ENCODE assay signal across 8 mouse cellular contexts in the genomic region with DNA sequence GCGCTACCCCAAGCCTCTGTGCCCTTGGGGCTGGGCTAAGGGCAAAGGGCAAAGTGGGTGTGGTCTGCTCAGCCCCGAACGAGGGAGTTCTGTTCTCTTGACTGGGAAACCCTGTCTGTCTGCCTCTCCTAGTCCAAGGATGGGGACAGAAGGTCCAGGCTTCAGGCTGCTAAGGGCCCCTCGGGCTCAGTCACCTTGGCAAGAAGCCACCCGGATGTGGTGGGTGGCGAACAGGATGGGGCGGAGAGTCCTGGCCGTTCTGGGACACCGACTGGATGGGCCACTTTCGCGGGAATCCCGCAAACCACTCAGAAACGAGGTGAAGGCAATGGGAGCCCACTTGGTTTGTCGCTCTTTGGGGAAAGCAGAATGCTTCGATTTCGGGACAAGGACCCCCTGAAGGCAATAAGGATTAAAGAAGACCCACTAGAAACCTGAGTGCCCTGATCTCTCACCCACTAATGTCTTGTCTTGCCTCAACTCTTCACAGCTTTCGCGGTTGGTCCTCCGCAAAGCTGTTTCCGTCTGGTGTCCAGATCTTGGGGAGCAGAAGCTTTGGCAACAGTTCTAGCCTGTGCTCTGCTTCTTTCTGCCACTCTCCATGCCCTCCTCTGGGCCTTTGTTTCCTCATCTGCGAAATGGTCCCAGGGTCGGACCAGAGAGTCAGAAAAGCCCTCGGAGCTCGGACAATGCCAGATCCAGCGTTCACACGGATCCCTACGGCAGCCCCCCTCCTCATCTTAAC. TPM values are rescaled to one million over a fixed set of nuclear protein-coding genes. Genes with fewer than 3 reads are reported as not detected.
A peak's percentile ranks its signal among the peaks of the same experiment; 100 is the strongest.
DNase-seq lines count a peak whose midpoint lies in the region; ATAC-seq and TF ChIP-seq lines count a peak whose summit lies in the region.

No protein-coding gene starts in this region.

- peak overlapping the region; percentile 84 for H3K4me2 ChIP-seq in neural tube, embryonic 11.5 days (ENCODE audit: low read depth)
- H3K4me2 ChIP-seq in forebrain, postnatal 0 days (ENCODE audit: low read depth), result peak overlapping the region; percentile 83
- peak overlapping the region; percentile 98 for H3K4me2 ChIP-seq in limb, embryonic 13.5 days (replicated peaks)
- peak overlapping the region; percentile 86 for H3K4me2 ChIP-seq in midbrain, embryonic 12.5 days (replicated peaks)

- WGBS in neural tube, embryonic 11.5 days, result 1% methylated on average over 27 of the region's 27 CpGs
- 3% methylated on average over 27 of the region's 27 CpGs for WGBS in forebrain, postnatal 0 days
- under 1% methylated on average over 27 of the region's 27 CpGs for WGBS in hindbrain, embryonic 10.5 days
- 3% methylated on average over 27 of the region's 27 CpGs for WGBS in limb, embryonic 13.5 days
- WGBS in midbrain, embryonic 12.5 days, result under 1% methylated on average over 27 of the region's 27 CpGs

- no peaks in the 10 kb centered on the region for H3K36me3 ChIP-seq in neural tube, embryonic 11.5 days (ENCODE audit: control insufficient read depth, insufficient read depth, low read length)
- H3K36me3 ChIP-seq in forebrain, postnatal 0 days (ENCODE audit: insufficient read depth), result no peaks in the 10 kb centered on the region
- no peaks in the 10 kb centered on the region for H3K36me3 ChIP-seq in hindbrain, embryonic 10.5 days
- no peaks in the 10 kb centered on the region for H3K36me3 ChIP-seq in limb, embryonic 13.5 days
- H3K36me3 ChIP-seq in midbrain, embryonic 12.5 days, result no peaks in the 10 kb centered on the region

- H3K9me3 ChIP-seq in neural tube, embryonic 11.5 days (ENCODE audit: control insufficient read depth, low read length), result no peaks in the 10 kb centered on the region
- H3K9me3 ChIP-seq in forebrain, postnatal 0 days (ENCODE audit: low read length), result no peaks in the 10 kb centered on the region
- H3K9me3 ChIP-seq in hindbrain, embryonic 10.5 days, result no peaks in the 10 kb centered on the region
- no peaks in the 10 kb centered on the region for H3K9me3 ChIP-seq in limb, embryonic 13.5 days
- no peaks in the 10 kb centered on the region for H3K9me3 ChIP-seq in midbrain, embryonic 12.5 days

- no peak for TF ChIP-seq CTCF in forebrain, postnatal 0 days (IDR thresholded peaks at IDR 0.05; ENCODE audit: low read depth)

- ATAC-seq in neural tube, embryonic 11.5 days (ENCODE audit: insufficient read depth, low FRiP score, low TSS enrichment), result no peak
- no peak; the same call in 1 of the 2 replicates for ATAC-seq in forebrain, postnatal 0 days
- ATAC-seq in limb, embryonic 13.5 days (ENCODE audit: low FRiP score, low read depth), result no peak
- no peak; the same call in 1 of the 2 replicates for ATAC-seq in midbrain, embryonic 12.5 days (ENCODE audit: low FRiP score, low read depth)

- H3K4me1 ChIP-seq in neural tube, embryonic 11.5 days (ENCODE audit: control insufficient read depth, insufficient read depth, low read length), result peaks cover 32% of the 10 kb centered on the region
- H3K4me1 ChIP-seq in forebrain, postnatal 0 days (ENCODE audit: insufficient read depth), result peaks cover 17% of the 10 kb centered on the region
- peaks cover 75% of the 10 kb centered on the region for H3K4me1 ChIP-seq in hindbrain, embryonic 10.5 days (replicated peaks)
- H3K4me1 ChIP-seq in limb, embryonic 13.5 days, result peaks cover 46% of the 10 kb centered on the region
- peaks cover 52% of the 10 kb centered on the region for H3K4me1 ChIP-seq in midbrain, embryonic 12.5 days

- H3K27me3 ChIP-seq in neural tube, embryonic 11.5 days (ENCODE audit: control insufficient read depth, insufficient read depth, low read length), result no peaks in the 10 kb centered on the region
- H3K27me3 ChIP-seq in forebrain, postnatal 0 days (ENCODE audit: insufficient read depth, low read length), result no peaks in the 10 kb centered on the region
- H3K27me3 ChIP-seq in hindbrain, embryonic 10.5 days (ENCODE audit: insufficient read depth, poor library complexity, severe bottlenecking), result peaks cover 43% of the 10 kb centered on the region; the same call in 1 of the 2 replicates
- peaks cover 36% of the 10 kb centered on the region for H3K27me3 ChIP-seq in limb, embryonic 13.5 days
- H3K27me3 ChIP-seq in midbrain, embryonic 12.5 days, result peaks cover 22% of the 10 kb centered on the region

- H3K27ac ChIP-seq in neural tube, embryonic 11.5 days (ENCODE audit: low read depth, low read length), result peak overlapping the region; percentile 98
- peak overlapping the region; percentile 94 for H3K27ac ChIP-seq in forebrain, postnatal 0 days (ENCODE audit: low read depth, low read length)
- H3K27ac ChIP-seq in hindbrain, embryonic 10.5 days, result peak overlapping the region; percentile 97
- peak overlapping the region; percentile 92; the same call in 1 of the 2 replicates for H3K27ac ChIP-seq in limb, embryonic 13.5 days
- peak overlapping the region; percentile 98 for H3K27ac ChIP-seq in midbrain, embryonic 12.5 days (replicated peaks)

- peak; percentile 60 for DNase-seq in neural tube, embryonic 11.5 days (ENCODE audit: low spot score)
- DNase-seq in neural tube, embryonic 10.5 days (ENCODE audit: extremely low spot score, low spot score), result no peak
- DNase-seq in cerebellum, adult 18-20 months, result peak; percentile 60 to 62
- no peak for DNase-seq in forebrain, postnatal 0 days
- peak; percentile 70 for DNase-seq in hindbrain, embryonic 10.5 days (ENCODE audit: low spot score)
- DNase-seq in thymus, postnatal 25 days, result peak; percentile 6

- H3K9ac ChIP-seq in neural tube, embryonic 11.5 days (ENCODE audit: low read length), result peak overlapping the region; percentile 97
- peak overlapping the region; percentile 88 for H3K9ac ChIP-seq in forebrain, postnatal 0 days
- peak overlapping the region; percentile 91 for H3K9ac ChIP-seq in limb, embryonic 13.5 days
- H3K9ac ChIP-seq in midbrain, embryonic 12.5 days (replicated peaks), result peak overlapping the region; percentile 99

- H3K4me3 ChIP-seq in neural tube, embryonic 11.5 days (ENCODE audit: low read depth, low read length), result peak overlapping the region; percentile 94
- peak overlapping the region; percentile 97 for H3K4me3 ChIP-seq in forebrain, postnatal 0 days (ENCODE audit: low read depth, low read length)
- peak overlapping the region; percentile 88 for H3K4me3 ChIP-seq in hindbrain, embryonic 10.5 days
- H3K4me3 ChIP-seq in limb, embryonic 13.5 days, result peak overlapping the region; percentile 81
- H3K4me3 ChIP-seq in midbrain, embryonic 12.5 days, result peak overlapping the region; percentile 91

RNA-seq across cellular contexts. Expression of a gene that starts 0.7 kb away (rescaled TPM):
- polyA plus RNA-seq in neural tube, embryonic 11.5 days (2014; fragmentation: Nextera tagmentation; extraction: Ambion mirVana), result 10.3 and 10.9 TPM in 2 replicates
- total RNA-seq in forebrain, postnatal 0 days (2014; rRNA removed), result 29.5 and 43.7 TPM in 2 replicates
- polyA plus RNA-seq in forebrain, postnatal 0 days (2015; fragmentation: Nextera tagmentation; extraction: Ambion mirVana), result 7.2 and 11.8 TPM in 2 replicates
- polyA plus RNA-seq in hindbrain, embryonic 10.5 days (2016; fragmentation: Nextera tagmentation; extraction: Ambion mirVana), result 6.6 and 7.2 TPM in 2 replicates
- 6.5 and 6.6 TPM in 2 replicates for polyA plus RNA-seq in limb, embryonic 13.5 days (2015; fragmentation: Nextera tagmentation; extraction: Ambion mirVana)
- polyA plus RNA-seq in midbrain, embryonic 12.5 days (2016; fragmentation: Nextera tagmentation; extraction: Ambion mirVana), result 9.7 and 12.5 TPM in 2 replicates

Comparison
In these comparisons a context has a peak if more than half of its experiments do, and no peak if none do; other contexts are left out.
1. DNase-seq: peak in neural tube, embryonic 11.5 days (single experiment), cerebellum, adult 18-20 months (2 of 2), hindbrain, embryonic 10.5 days (single experiment) and thymus, postnatal 25 days (single experiment); none in neural tube, embryonic 10.5 days (single experiment) and forebrain, postnatal 0 days (single experiment).
2. Peak in every context shown above with its lines, with median percentiles within 50 percentile points of each other: H3K27ac ChIP-seq, H3K4me2 ChIP-seq, H3K4me3 ChIP-seq and H3K9ac ChIP-seq.